Mouse (Mus musculus): ENCODE measurements at regions not wholly inside any gene's neighbourhood (a gene's known extent, or its start where the extent isn't known, plus 50 kb on each side); places are given as distances from the start of the nearest gene placed in this dataset.

DNA sequence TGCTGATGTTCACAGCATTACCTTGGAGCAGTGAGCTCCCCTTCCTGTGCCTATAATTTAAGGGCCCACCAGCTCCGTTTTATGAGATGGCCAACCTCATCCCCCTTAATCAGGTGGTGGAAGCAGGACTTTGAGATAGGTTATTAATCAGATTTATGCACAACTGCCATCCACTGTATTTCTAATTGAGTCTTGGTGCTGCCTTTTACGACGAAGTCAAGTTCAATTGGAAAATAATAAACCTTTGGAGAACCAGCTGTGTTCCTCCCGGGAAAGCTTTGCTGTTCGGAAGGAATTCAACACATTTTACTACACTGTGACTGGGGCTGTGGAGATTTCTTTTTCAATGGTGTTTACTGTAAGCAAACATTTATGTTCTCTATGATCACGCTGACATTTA is 71.5 kb upstream of the Btg1 start:
- TF ChIP-seq CTCF (IDR thresholded peaks at IDR 0.05; ENCODE audit: borderline replicate concordance, extremely low read depth, insufficient read depth, insufficient read length) (no peak), POLR2A (IDR thresholded peaks at IDR 0.05; ENCODE audit: borderline replicate concordance, extremely low read depth, insufficient read depth, insufficient read length, poor library complexity, severe bottlenecking) (no peak)
